Mouse (Mus musculus) heart, adult 2 months (tissue): Measurements from ENCODE around the gene Vstm5.

Experiments used
- CTCF ChIP-seq: fragments of 200-600 bp; IDR thresholded peaks from 2 replicates; pipeline ENCODE4 v1.8.1; 2022; ENCODE audit warnings: antibody characterized with exemption, mild to moderate bottlenecking, moderate library complexity
- EP300 ChIP-seq: fragments of 200-500 bp; IDR thresholded peaks from 2 replicates; pipeline ENCODE4 v1.6.1; 2011; ENCODE audit warnings: low read depth, low read length, control low read depth; ENCODE audit not compliant: insufficient read depth

DNA sequence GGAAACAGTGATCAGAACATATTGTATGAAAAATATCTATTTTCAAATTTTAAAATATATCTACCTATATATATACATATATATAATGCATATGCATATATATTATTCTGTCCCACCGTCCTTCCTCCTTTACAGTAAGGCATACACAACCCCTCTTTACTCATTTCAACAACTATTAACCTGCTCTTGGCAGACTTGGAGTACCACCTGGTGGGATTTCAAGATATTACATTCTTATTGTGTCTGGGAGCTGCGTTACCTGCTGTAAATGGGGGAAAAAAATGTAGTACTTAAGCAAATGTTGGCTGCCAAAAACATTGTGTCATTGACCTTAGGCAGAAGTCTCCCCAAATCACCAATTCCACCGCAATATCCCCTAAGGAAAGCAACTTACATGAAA, 27.0 kb upstream of the Vstm5 start:
- TF ChIP-seq EP300 (no peak), CTCF (peak; percentile 60)
